Mouse (Mus musculus) spleen, adult 2 months (tissue): ENCODE data around the gene Adpgk. TPM values are rescaled to one million over a fixed set of nuclear protein-coding genes. Genes with fewer than 3 reads are reported as not detected.

Source experiments
- DNase-seq, 2 experiments: peaks; one replicate each; pipeline versions ENCODE4 v3.0.0 to v3.0.0-alpha.2; 2012 to 2021; ENCODE audit warnings: low spot score in 2 of 2, low read depth in 1 of 2
- H3K27ac ChIP-seq: fragments of 200-500 bp; 2 replicates; pipeline ENCODE4 v1.5.1; 2012; ENCODE audit warnings: low read length, inconsistent platforms; ENCODE audit not compliant: insufficient read depth
- H3K27me3 ChIP-seq: fragments of 200-500 bp; 2 replicates; pipeline ENCODE4 v1.6.1; 2012; ENCODE audit warnings: mild to moderate bottlenecking, moderate library complexity, low read length, inconsistent platforms; ENCODE audit not compliant: control insufficient read depth, insufficient read depth
- H3K36me3 ChIP-seq: fragments of 200-500 bp; 2 replicates; pipeline ENCODE4 v1.6.1; 2012; ENCODE audit warnings: mild to moderate bottlenecking, low read length, inconsistent platforms; ENCODE audit not compliant: control insufficient read depth, insufficient read depth
- H3K4me1 ChIP-seq: fragments of 200-500 bp; 2 replicates; pipeline ENCODE4 v1.6.1; 2011; ENCODE audit warnings: inconsistent platforms; ENCODE audit not compliant: control insufficient read depth, insufficient read depth, insufficient read length
- H3K4me3 ChIP-seq: fragments of 200-500 bp; 2 replicates; pipeline ENCODE4 v1.5.1; 2011; ENCODE audit warnings: mild to moderate bottlenecking, inconsistent platforms; ENCODE audit not compliant: insufficient read depth, insufficient read length; ENCODE audit errors: extremely low read depth
- CTCF ChIP-seq: fragments of 200-500 bp; IDR thresholded peaks from 2 replicates; pipeline ENCODE4 v1.5.1; 2011; ENCODE audit warnings: mild to moderate bottlenecking, inconsistent platforms; ENCODE audit not compliant: insufficient read depth, insufficient read length, insufficient replicate concordance; ENCODE audit errors: extremely low read depth
- POLR2A ChIP-seq: fragments of 200-500 bp; IDR thresholded peaks from 2 replicates; pipeline ENCODE4 v1.6.1; 2011; ENCODE audit warnings: low read depth, low read length, inconsistent platforms
- WGBS: fragments of 180-500 bp; shearing (Covaris S2); methylation state at CpG from one replicate; pipeline ENCODE4 v1.1.7; 2018; 5-methylcytosine and 5-hydroxymethylcytosine counted together
- polyA plus RNA-seq: library from polyadenylated mRNA; depleted of rRNA; stranded (reverse); fragments of >200 nt; gene quantifications from 2 replicates; pipeline ENCODE4 v1.2.3, GENCODE M21; 2012; rRNA removed

Gene Adpgk
- polyA plus RNA-seq: 20.1 and 25.0 TPM in 2 replicates

DNA sequence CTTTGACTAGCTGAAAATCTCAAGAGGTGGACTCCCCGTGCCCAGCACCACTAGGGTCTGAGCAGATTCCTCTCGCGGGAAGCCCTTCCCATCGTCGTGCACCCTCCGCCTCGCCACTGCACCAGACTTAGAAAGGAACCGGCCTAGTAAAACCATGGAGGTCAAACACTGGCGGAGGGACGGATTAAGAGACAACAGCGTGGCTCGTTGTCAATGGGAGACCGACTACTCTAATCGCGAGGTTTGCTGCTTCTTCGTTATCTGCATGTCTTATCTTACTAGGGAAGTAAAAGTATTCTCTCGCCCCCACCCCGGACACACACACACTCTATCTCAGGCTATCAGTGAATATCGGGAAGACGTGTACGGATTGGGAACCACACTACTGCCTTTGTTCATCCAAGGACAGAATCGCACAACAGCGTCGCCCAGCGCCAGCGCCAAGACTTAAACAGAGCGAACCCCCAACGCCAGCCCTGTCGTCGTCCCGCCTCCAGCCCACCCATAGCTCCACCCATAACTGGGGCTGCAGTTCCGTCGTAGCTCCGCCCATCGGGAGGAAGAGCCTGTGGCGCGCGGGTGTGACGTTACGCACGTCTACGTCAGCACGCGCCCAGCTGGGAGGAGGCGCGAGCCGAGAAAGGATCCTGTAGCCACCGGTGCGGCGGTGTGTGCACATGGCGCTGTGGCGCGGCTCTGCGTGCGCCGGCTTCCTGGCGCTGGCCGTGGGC lies at the start of gene Adpgk:
TSS of gene Adpgk (plus strand) at position 602 of the 731 bp plus-strand sequence.
- Histone ChIP-seq H3K4me3 (peak within 1 kb of the TSS; percentile 78), H3K27ac (peak within 1 kb of the TSS; percentile 81), H3K36me3 (no peaks in the 10 kb centered on the region), H3K27me3 (no peaks in the 10 kb centered on the region), H3K4me1 (peaks cover 4% of the 10 kb centered on the region; the same call in 1 of the 2 replicates)
- under 1% methylated on average over 55 of the region's 58 CpGs for WGBS
- peak; percentile 97 to 98 for DNase-seq
- TF ChIP-seq POLR2A (peak; percentile 97), CTCF (peak; percentile 32; the same call in 1 of the 2 replicates)

DNA sequence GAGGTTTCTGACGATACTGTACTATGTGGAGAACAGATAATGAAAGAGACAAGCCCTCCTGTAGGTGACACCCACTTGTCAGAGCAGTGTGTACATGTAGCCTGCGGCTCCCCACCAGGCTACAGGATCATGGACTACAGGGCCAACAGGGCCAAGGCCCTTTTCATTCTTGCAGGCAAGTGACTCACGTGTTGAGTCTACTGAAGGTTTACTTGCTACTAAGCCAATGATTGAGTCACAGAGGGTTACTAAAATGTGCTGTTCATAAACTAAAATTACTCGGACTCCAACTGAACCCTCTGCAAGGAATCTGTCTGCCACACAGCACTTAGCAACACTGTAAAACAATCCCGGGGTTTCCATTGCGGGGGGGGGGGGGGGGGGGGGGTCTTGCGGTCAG lies 46.2 kb upstream of the Adpgk start:
- DNase-seq: no peak
- H3K36me3 ChIP-seq: no peaks in the 10 kb centered on the region
- H3K27ac ChIP-seq: no peak overlapping the region
- WGBS: 61% methylated on average over 7 of the region's 7 CpGs
- no peaks in the 10 kb centered on the region for H3K4me1 ChIP-seq
- no peaks in the 10 kb centered on the region for H3K27me3 ChIP-seq
- H3K4me3 ChIP-seq: no peak overlapping the region
- TF ChIP-seq POLR2A (no peak), CTCF (no peak)

DNA sequence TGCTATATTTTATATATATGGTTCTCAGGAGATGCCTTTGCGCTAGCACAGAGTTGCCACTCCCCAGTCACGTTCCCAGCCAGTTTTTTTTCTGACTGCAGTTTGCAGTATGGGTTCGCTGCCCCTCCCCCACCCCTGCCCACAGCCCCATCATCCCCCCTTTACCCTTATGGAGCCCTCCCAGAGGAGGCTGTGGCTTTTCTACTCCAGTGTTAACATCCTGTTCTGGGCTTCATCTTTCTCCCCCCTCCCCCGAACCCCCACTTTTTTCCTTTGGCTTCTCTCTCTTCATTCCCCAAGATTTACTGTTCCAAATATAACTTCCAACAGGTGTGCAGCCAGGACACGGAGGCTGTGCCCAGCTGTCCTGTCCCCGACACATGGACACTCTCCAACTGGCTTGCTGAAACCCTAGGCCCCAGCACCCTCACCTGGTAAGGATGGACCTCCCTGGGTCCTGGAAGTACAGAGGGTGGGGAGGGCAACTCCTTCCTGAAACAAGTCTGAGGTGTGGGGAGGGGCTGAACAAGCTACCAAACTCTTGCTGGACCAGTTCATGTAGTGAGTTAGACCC lies 44.8 kb upstream of the Adpgk start:
- TF ChIP-seq POLR2A (no peak), CTCF (no peak)
- H3K36me3 ChIP-seq: no peaks in the 10 kb centered on the region
- WGBS: 29% methylated on average over 6 of the region's 6 CpGs
- H3K27ac ChIP-seq: no peak overlapping the region
- no peak for DNase-seq
- H3K4me3 ChIP-seq: no peak overlapping the region
- no peaks in the 10 kb centered on the region for H3K27me3 ChIP-seq
- no peaks in the 10 kb centered on the region for H3K4me1 ChIP-seq

DNA sequence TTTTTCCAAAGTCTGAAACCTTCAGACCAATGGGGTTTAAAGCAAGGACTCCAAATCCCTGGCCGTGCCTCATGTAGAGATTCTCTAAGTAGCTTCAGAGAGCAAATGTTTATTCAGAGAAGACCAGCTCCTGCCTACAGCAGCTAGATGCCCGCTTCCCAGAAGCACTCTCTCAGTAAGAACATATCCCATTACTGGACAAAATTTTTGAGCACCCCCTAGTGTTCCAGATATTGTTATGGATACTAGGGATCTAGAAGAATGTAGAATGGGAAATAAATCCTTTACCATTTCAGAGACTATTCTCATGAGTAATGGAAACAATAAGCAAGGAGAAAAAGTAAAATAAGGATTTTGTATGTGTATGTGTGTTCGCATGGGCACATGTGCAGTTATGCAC lies 42.0 kb upstream of the Adpgk start:
- Histone ChIP-seq H3K4me1 (no peaks in the 10 kb centered on the region), H3K36me3 (no peaks in the 10 kb centered on the region), H3K27ac (no peak overlapping the region), H3K4me3 (no peak overlapping the region), H3K27me3 (no peaks in the 10 kb centered on the region)
- no peak for DNase-seq
- WGBS: 82% methylated on average over 3 of the region's 3 CpGs
- no peak for TF ChIP-seq CTCF

DNA sequence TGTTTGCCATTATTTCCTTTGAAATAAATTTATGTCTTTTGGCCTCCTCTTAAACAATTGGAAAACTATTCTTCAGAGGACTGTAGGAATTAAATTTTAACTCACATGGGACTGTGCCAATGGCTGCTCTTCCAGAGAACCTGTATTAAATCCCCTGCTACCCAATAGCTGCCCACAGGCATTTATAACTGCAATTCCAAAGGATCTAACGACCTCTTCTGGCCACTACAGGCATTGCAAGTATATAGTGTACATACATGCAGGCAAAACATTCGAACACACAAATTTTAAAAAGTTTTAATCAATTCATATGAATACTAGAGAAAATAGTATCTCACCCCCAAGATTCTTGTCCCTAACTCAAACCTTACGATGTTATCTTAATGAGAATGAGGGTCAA lies 41.1 kb upstream of the Adpgk start:
- Histone ChIP-seq H3K36me3 (no peaks in the 10 kb centered on the region), H3K4me3 (no peak overlapping the region), H3K27ac (no peak overlapping the region), H3K27me3 (no peaks in the 10 kb centered on the region), H3K4me1 (no peaks in the 10 kb centered on the region)
- TF ChIP-seq POLR2A (no peak), CTCF (no peak)
- WGBS: 62% methylated on average over 3 of the region's 3 CpGs
- DNase-seq: no peak

DNA sequence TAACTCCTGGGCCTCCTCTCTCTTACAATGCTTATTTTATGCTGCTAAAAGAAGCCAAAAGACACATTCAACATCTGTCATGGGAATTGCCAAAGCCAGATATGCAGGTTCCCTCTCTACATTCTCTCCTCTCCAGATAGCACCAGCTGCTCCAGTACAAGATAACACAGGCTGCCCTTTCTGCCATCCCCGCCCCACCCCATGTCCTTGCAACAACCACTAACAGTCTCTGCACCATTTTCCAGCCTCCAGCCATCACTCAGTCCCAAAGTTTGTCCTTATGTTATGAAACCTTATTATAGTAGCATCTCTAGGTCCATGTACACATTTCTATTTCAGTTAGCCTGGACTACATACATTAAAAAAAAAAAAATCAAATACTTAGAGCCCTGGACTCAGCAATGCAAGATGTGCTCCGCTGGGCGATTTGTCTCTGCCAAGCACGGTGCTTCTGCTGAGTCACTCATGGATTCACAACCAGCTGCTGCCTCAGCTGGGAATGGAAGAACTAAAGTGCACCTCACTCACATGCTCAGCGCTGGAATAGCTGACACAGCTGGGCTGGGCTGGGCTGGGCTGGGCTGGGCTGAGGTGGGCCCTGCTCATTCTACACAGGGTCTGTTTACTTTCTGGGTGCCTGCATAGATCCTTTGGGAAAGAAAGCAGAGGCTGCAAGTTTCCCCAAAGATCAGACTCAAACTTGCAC lies 36.5 kb upstream of the Adpgk start:
- no peaks in the 10 kb centered on the region for H3K4me1 ChIP-seq
- no peaks in the 10 kb centered on the region for H3K27me3 ChIP-seq
- WGBS: 86% methylated on average over 5 of the region's 5 CpGs
- DNase-seq: no peak
- H3K36me3 ChIP-seq: no peaks in the 10 kb centered on the region
- no peak overlapping the region for H3K4me3 ChIP-seq
- H3K27ac ChIP-seq: no peak overlapping the region
- no peak for TF ChIP-seq POLR2A
